Mouse (Mus musculus): ENCODE results near the gene Klhl21.

GRCm38 (mm10) chr4:151962817-151963216, 45.8 kb upstream of the Klhl21 start:
- no peak for TF ChIP-seq CTCF (IDR thresholded peaks at IDR 0.05; ENCODE audit: low read depth, low read length)
- no peak for TF ChIP-seq POLR2A (IDR thresholded peaks at IDR 0.05; ENCODE audit: extremely low read depth, insufficient read depth, low read length)

Measured in liver, adult 2 months (tissue).